Mouse (Mus musculus) E14TG2a.4 (cell line): Measurements from ENCODE around the gene Cxxc4.
A peak's percentile ranks its signal among the peaks of the same experiment; 100 is the strongest.

Experiments
- H3K27me3 ChIP-seq: 2 replicates; pipeline ENCODE4 v1.6.1; 2014; ENCODE audit warnings: low read length, control low read depth; ENCODE audit not compliant: insufficient read depth
- H3K36me3 ChIP-seq: 2 replicates; pipeline ENCODE4 v1.6.1; 2014; ENCODE audit warnings: low read length, control low read depth; ENCODE audit not compliant: insufficient read depth
- H3K4me1 ChIP-seq: replicated peaks from 2 replicates; pipeline ENCODE4 v1.6.1; 2014; ENCODE audit warnings: low read depth, low read length, control low read depth
- H3K4me3 ChIP-seq: replicated peaks from 2 replicates; pipeline ENCODE4 v1.5.1; 2014; ENCODE audit warnings: mild to moderate bottlenecking, low read length
- H3K9me3 ChIP-seq: 2 replicates; pipeline ENCODE4 v1.6.1; 2014; ENCODE audit warnings: low read length, control low read depth
- CTCF ChIP-seq: conservative IDR thresholded peaks from 2 replicates; pipeline ENCODE4 v1.5.1; 2014; ENCODE audit warnings: low read length
- NANOG ChIP-seq: IDR thresholded peaks from 2 replicates; pipeline ENCODE4 v1.6.1; 2014; ENCODE audit warnings: borderline replicate concordance, low read length, mixed read lengths
- POU5F1 ChIP-seq: IDR thresholded peaks from 2 replicates; pipeline ENCODE4 v1.6.1; 2014; ENCODE audit warnings: low read length, borderline replicate concordance

The Cxxc4 gene

DNA sequence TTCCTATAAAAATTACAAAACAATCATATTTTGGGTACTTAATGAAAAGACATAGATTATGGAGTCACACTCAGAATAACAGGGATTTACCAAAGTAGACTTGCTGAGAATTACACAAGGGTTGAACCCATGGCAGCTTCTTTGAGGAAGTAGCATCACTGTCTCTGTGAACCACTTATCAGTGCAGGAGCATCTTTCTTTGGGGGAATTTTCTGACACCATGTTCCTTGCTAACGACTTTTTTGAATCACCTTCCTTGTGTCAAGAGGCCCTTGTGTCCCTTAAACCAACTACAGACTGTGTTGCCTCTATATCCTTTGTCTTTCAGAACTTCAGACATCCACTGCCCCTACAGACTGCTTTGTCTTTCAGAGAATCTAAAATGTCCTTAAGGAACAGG lies 13.7 kb upstream of the Cxxc4 start:
- TF ChIP-seq CTCF: no peak
- TF ChIP-seq POU5F1: no peak
- TF ChIP-seq NANOG: no peak
- peaks cover 15% of the 10 kb centered on the region for H3K9me3 ChIP-seq
- no peaks in the 10 kb centered on the region for H3K4me1 ChIP-seq
- no peak overlapping the region for H3K4me3 ChIP-seq
- no peaks in the 10 kb centered on the region for H3K36me3 ChIP-seq
- no peaks in the 10 kb centered on the region for H3K27me3 ChIP-seq

GRCm38 (mm10) chr3:134223956-134224355 lies 12.3 kb upstream of the Cxxc4 start:
- no peaks in the 10 kb centered on the region for H3K36me3 ChIP-seq
- peaks cover 15% of the 10 kb centered on the region for H3K9me3 ChIP-seq
- H3K27me3 ChIP-seq: no peaks in the 10 kb centered on the region
- H3K4me1 ChIP-seq: no peaks in the 10 kb centered on the region
- no peak overlapping the region for H3K4me3 ChIP-seq
- TF ChIP-seq NANOG (no peak), POU5F1 (no peak), CTCF (no peak)

- Histone ChIP-seq H3K36me3 (no peaks in the 10 kb centered on the region), H3K4me1 (no peaks in the 10 kb centered on the region), H3K9me3 (peaks cover 15% of the 10 kb centered on the region), H3K27me3 (no peaks in the 10 kb centered on the region), H3K4me3 (no peak overlapping the region)
- no peak for TF ChIP-seq NANOG
- TF ChIP-seq CTCF: no peak
- TF ChIP-seq POU5F1: no peak
These were observed 10.4 kb upstream of the Cxxc4 start for GRCm38 (mm10) chr3:134225928-134226327.

- Histone ChIP-seq H3K27me3 (peaks cover 29% of the 10 kb centered on the region), H3K4me1 (peaks cover 10% of the 10 kb centered on the region), H3K36me3 (no peaks in the 10 kb centered on the region), H3K4me3 (no peak overlapping the region), H3K9me3 (no peaks in the 10 kb centered on the region)
- TF ChIP-seq POU5F1 (no peak), CTCF (no peak), NANOG (no peak)
These were observed 3.5 kb upstream of the Cxxc4 start for GRCm38 (mm10) chr3:134232753-134233152.

GRCm38 (mm10) chr3:134235491-134236413 lies 532 bp upstream of the Cxxc4 start:
- H3K4me3 ChIP-seq: peak overlapping the region; percentile 78
- peaks cover 52% of the 10 kb centered on the region for H3K27me3 ChIP-seq
- TF ChIP-seq POU5F1 (no peak), CTCF (no peak), NANOG (no peak)
- peaks cover 25% of the 10 kb centered on the region for H3K4me1 ChIP-seq
- H3K9me3 ChIP-seq: no peaks in the 10 kb centered on the region
- H3K36me3 ChIP-seq: no peaks in the 10 kb centered on the region

DNA sequence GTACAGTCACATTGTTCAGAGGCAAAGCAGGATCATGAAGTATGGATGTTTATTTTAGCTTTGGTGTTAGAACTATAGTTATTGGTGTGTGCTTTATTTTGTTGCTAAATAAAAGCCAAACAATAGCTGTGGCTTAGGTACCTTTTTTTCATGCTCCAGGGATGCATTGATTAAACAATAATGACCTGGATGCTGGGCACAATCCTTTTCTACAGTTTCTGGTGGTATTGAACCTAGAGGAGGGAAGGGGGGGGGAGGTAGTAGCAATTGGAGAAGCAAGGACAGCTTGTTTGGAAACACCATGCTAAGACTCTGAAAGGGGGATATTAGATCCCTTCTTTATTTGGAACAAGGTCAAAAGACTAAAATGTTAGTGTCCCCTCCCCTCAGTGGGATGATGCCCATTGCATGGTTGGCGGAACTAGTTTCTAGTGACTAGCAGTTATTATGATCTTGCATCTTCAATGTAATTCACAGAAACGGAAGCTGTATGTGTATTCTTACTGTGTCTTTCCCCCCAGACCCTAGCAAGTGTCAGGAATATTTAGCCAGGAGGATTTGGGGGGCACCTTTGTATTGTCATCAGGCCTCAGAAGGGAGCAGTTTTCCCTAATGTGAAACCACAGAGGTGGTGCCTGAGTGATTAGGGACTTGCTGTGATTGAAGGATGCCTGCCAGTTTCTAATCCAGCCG lies 975 bp downstream of the Cxxc4 start:
- Histone ChIP-seq H3K4me3 (no peak overlapping the region), H3K4me1 (peaks cover 26% of the 10 kb centered on the region), H3K27me3 (peaks cover 60% of the 10 kb centered on the region), H3K36me3 (no peaks in the 10 kb centered on the region), H3K9me3 (no peaks in the 10 kb centered on the region)
- no peak for TF ChIP-seq CTCF
- TF ChIP-seq POU5F1: no peak
- no peak for TF ChIP-seq NANOG

GRCm38 (mm10) chr3:134238621-134239310 lies 2.5 kb downstream of the Cxxc4 start:
- H3K36me3 ChIP-seq: no peaks in the 10 kb centered on the region

GRCm38 (mm10) chr3:134239321-134239970 lies 3.2 kb downstream of the Cxxc4 start:
- peaks cover 69% of the 10 kb centered on the region for H3K27me3 ChIP-seq
- no peaks in the 10 kb centered on the region for H3K36me3 ChIP-seq
- no peak for TF ChIP-seq CTCF
- no peak for TF ChIP-seq POU5F1
- TF ChIP-seq NANOG: no peak
- H3K4me1 ChIP-seq: peaks cover 26% of the 10 kb centered on the region
- peak overlapping the region; percentile 80 for H3K4me3 ChIP-seq
- no peaks in the 10 kb centered on the region for H3K9me3 ChIP-seq

More at GRCm38 (mm10) chr3:134238621-134239310, 2.5 kb downstream of the Cxxc4 start:
- Histone ChIP-seq H3K27me3 (peaks cover 67% of the 10 kb centered on the region), H3K4me1 (peaks cover 26% of the 10 kb centered on the region), H3K4me3 (peak overlapping the region; percentile 80), H3K9me3 (no peaks in the 10 kb centered on the region)
- TF ChIP-seq CTCF (no peak), POU5F1 (peak; percentile 55; the same call in 1 of the 2 replicates), NANOG (no peak)
